Mouse (Mus musculus) MEL (cell line): ENCODE results near the gene Efna2. TPM values are rescaled to one million over a fixed set of nuclear protein-coding genes. Genes with fewer than 3 reads are reported as not detected.

Experiments
- DNase-seq: peaks from one replicate; pipeline ENCODE4 v3.0.0; 2011; ENCODE audit warnings: low read depth, low spot score
- H3K27ac ChIP-seq: 2 replicates; pipeline ENCODE4 v1.5.1; 2012; ENCODE audit warnings: low read depth, mild to moderate bottlenecking, control low read depth, low read length, moderate library complexity; ENCODE audit not compliant: control insufficient read depth
- H3K27me3 ChIP-seq, 2 experiments: fragments of 150-350 bp in 1 of 2; sonication (generic) in 1 of 2; 2 replicates each; pipeline ENCODE4 v1.6.1; 2012; ENCODE audit warnings: low read length in 2 of 2, mild to moderate bottlenecking in 2 of 2, improper control_type of control experiment in 1 of 2, moderate library complexity in 1 of 2; ENCODE audit not compliant: insufficient read depth in 2 of 2, control insufficient read depth in 1 of 2
- H3K36me3 ChIP-seq, 2 experiments: 2 replicates each; pipeline ENCODE4 v1.6.1; 2012 to 2014; ENCODE audit warnings: low read length in 2 of 2, improper control_type of control experiment in 1 of 2, inconsistent platforms in 1 of 2, mild to moderate bottlenecking in 1 of 2; ENCODE audit not compliant: insufficient read depth in 2 of 2, control insufficient read depth in 1 of 2
- H3K4me1 ChIP-seq, 2 experiments: fragments of 150-350 bp in 1 of 2; sonication (generic) in 1 of 2; 2 replicates each; pipeline ENCODE4 v1.6.1; 2012; ENCODE audit warnings: low read length in 2 of 2, improper control_type of control experiment in 1 of 2, mild to moderate bottlenecking in 1 of 2; ENCODE audit not compliant: insufficient read depth in 2 of 2, control insufficient read depth in 1 of 2
- H3K4me3 ChIP-seq, 2 experiments: fragments of 150-350 bp in 1 of 2; sonication (generic) in 1 of 2; 2 replicates each; pipeline ENCODE4 v1.5.1; 2012; ENCODE audit warnings: low read depth in 2 of 2, low read length in 2 of 2, mild to moderate bottlenecking in 2 of 2, moderate library complexity in 2 of 2, control low read depth in 1 of 2, improper control_type of control experiment in 1 of 2; ENCODE audit not compliant: control insufficient read depth in 1 of 2, insufficient read depth in 1 of 2
- H3K79me2 ChIP-seq: 2 replicates; pipeline ENCODE4 v1.6.1; 2012; ENCODE audit warnings: mild to moderate bottlenecking, low read length, moderate library complexity; ENCODE audit not compliant: control insufficient read depth, poor library complexity, insufficient read depth
- H3K9ac ChIP-seq: 2 replicates; pipeline ENCODE4 v1.6.1; 2012; ENCODE audit warnings: low read depth, mild to moderate bottlenecking, control low read depth, low read length, moderate library complexity; ENCODE audit not compliant: control insufficient read depth, poor library complexity, severe bottlenecking
- H3K9me3 ChIP-seq: fragments of 150-350 bp; sonication (generic); replicated peaks from 2 replicates; pipeline ENCODE4 v1.6.1; 2012; ENCODE audit warnings: mild to moderate bottlenecking, low read length, improper control_type of control experiment, moderate library complexity; ENCODE audit not compliant: insufficient read depth
- BHLHE40 ChIP-seq: IDR thresholded peaks from 2 replicates; pipeline ENCODE4 v1.6.1; 2012; ENCODE audit warnings: low read depth, mild to moderate bottlenecking, inconsistent platforms, low read length, improper control_type of control experiment, borderline replicate concordance
- CHD1 ChIP-seq: IDR thresholded peaks from 2 replicates; pipeline ENCODE4 v1.6.1; 2012; ENCODE audit warnings: low read depth, mild to moderate bottlenecking, inconsistent platforms, low read length, improper control_type of control experiment
- CHD2 ChIP-seq: IDR thresholded peaks from 2 replicates; pipeline ENCODE4 v1.6.1; 2011; ENCODE audit warnings: low read length, improper control_type of control experiment
- ELF1 ChIP-seq: IDR thresholded peaks from 2 replicates; pipeline ENCODE4 v1.6.1; 2014; ENCODE audit warnings: low read depth, mild to moderate bottlenecking, inconsistent platforms, low read length, improper control_type of control experiment, moderate library complexity
- EP300 ChIP-seq, 2 experiments: IDR thresholded peaks; 2 replicates each; pipeline ENCODE4 v1.6.1; 2011; ENCODE audit warnings: improper control_type of control experiment in 2 of 2, low read length in 2 of 2, low read depth in 1 of 2, mild to moderate bottlenecking in 1 of 2
- GABPA ChIP-seq: IDR thresholded peaks from 2 replicates; pipeline ENCODE4 v1.6.1; 2012; ENCODE audit warnings: low read depth, mild to moderate bottlenecking, inconsistent platforms, low read length, improper control_type of control experiment, moderate library complexity
- GATA1 ChIP-seq: IDR thresholded peaks from 2 replicates; pipeline ENCODE4 v1.6.1; 2011; ENCODE audit warnings: low read depth, low read length, improper control_type of control experiment
- HCFC1 ChIP-seq: IDR thresholded peaks from 2 replicates; pipeline ENCODE4 v1.6.1; 2012; ENCODE audit warnings: low read depth, mild to moderate bottlenecking, inconsistent platforms, low read length, improper control_type of control experiment, moderate library complexity
- JUND ChIP-seq: IDR thresholded peaks from 2 replicates; pipeline ENCODE4 v1.6.1; 2011; ENCODE audit warnings: low read depth, mild to moderate bottlenecking, improper control_type of control experiment, low read length
- KAT2A ChIP-seq: conservative IDR thresholded peaks from 2 replicates; pipeline ENCODE4 v1.6.1; 2012; ENCODE audit warnings: low read depth, low read length, improper control_type of control experiment, inconsistent platforms
- MAFK ChIP-seq: IDR thresholded peaks from 2 replicates; pipeline ENCODE4 v1.6.1; 2011; ENCODE audit warnings: low read depth, mild to moderate bottlenecking, low read length, improper control_type of control experiment, borderline replicate concordance
- MAX ChIP-seq: IDR thresholded peaks from 2 replicates; pipeline ENCODE4 v1.6.1; 2011; ENCODE audit warnings: low read length, improper control_type of control experiment
- MAZ ChIP-seq: IDR thresholded peaks from 2 replicates; pipeline ENCODE4 v1.6.1; 2012; ENCODE audit warnings: low read depth, mild to moderate bottlenecking, inconsistent platforms, low read length, improper control_type of control experiment
- MXI1 ChIP-seq: IDR thresholded peaks from 2 replicates; pipeline ENCODE4 v1.6.1; 2011; ENCODE audit warnings: mild to moderate bottlenecking, low read depth, low read length, improper control_type of control experiment
- MYB ChIP-seq: IDR thresholded peaks from 2 replicates; pipeline ENCODE4 v1.6.1; 2011; ENCODE audit warnings: mild to moderate bottlenecking, low read depth, low read length, improper control_type of control experiment
- NELFE ChIP-seq: IDR thresholded peaks from 2 replicates; pipeline ENCODE4 v1.6.1; 2011; ENCODE audit warnings: low read depth, low read length, improper control_type of control experiment
- NRF1 ChIP-seq: IDR thresholded peaks from 2 replicates; pipeline ENCODE4 v1.6.1; 2014; ENCODE audit warnings: low read depth, mild to moderate bottlenecking, inconsistent platforms, low read length, improper control_type of control experiment, moderate library complexity; ENCODE audit not compliant: poor library complexity, insufficient read depth, severe bottlenecking
- TAL1 ChIP-seq: IDR thresholded peaks from 2 replicates; pipeline ENCODE4 v1.6.1; 2012; ENCODE audit warnings: mild to moderate bottlenecking, inconsistent platforms, low read length, moderate library complexity, mixed read lengths
- TBP ChIP-seq: IDR thresholded peaks from 2 replicates; pipeline ENCODE4 v1.8.0; 2011; ENCODE audit warnings: low read depth, low read length, improper control_type of control experiment
- UBTF ChIP-seq: IDR thresholded peaks from 2 replicates; pipeline ENCODE4 v1.6.1; 2012; ENCODE audit warnings: low read depth, mild to moderate bottlenecking, inconsistent platforms, low read length, improper control_type of control experiment, moderate library complexity, borderline replicate concordance; ENCODE audit not compliant: insufficient read depth
- USF1 ChIP-seq: IDR thresholded peaks from 2 replicates; pipeline ENCODE4 v1.6.1; 2014; ENCODE audit warnings: low read depth, mild to moderate bottlenecking, inconsistent platforms, low read length, improper control_type of control experiment, moderate library complexity
- ZMIZ1 ChIP-seq: IDR thresholded peaks from 2 replicates; pipeline ENCODE4 v1.6.1; 2012; ENCODE audit warnings: low read depth, mild to moderate bottlenecking, inconsistent platforms, low read length, improper control_type of control experiment, moderate library complexity
- polyA plus RNA-seq, 2 experiments: library from polyadenylated mRNA; stranded (reverse) in 1 of 2; unstranded in 1 of 2; fragments of >175 nt in 1 of 2; fragments of >200 nt in 1 of 2; gene quantifications; 2 replicates each; pipeline versions ENCODE4 v1.2.1 to v1.2.4; 2012; ENCODE audit warnings: low replicate concordance in 2 of 2, low read depth in 1 of 2; ENCODE audit not compliant: insufficient read length in 2 of 2, insufficient read depth in 1 of 2, missing spikeins in 1 of 2
- total RNA-seq: library from RNA; depleted of rRNA; stranded (reverse); fragments of 300-350 nt; gene quantifications from 2 replicates; pipeline ENCODE4 v1.2.3, GENCODE M21; 2012

The Efna2 gene
- total and polyA plus RNA-seq, 3 experiments: 0.12 to 2.8 TPM; not detected in 1

- no peak overlapping the region for H3K9ac ChIP-seq
- no peak overlapping the region for H3K4me3 ChIP-seq
- H3K27ac ChIP-seq: no peak overlapping the region
- H3K9me3 ChIP-seq: no peaks in the 10 kb centered on the region
- peaks cover 12% of the 10 kb centered on the region; the same call in 1 of the 2 replicates for H3K79me2 ChIP-seq
- peaks cover 4 to 17% of the 10 kb centered on the region in 2 experiments; a peak in 3 of 4 replicates for H3K4me1 ChIP-seq
- H3K36me3 ChIP-seq: peaks cover 0 to 16% of the 10 kb centered on the region in 2 experiments; a peak in 2 of 4 replicates
- TF ChIP-seq JUND (no peak), NRF1 (no peak), GATA1 (no peak), MYB (no peak), MAFK (no peak), ELF1 (no peak), HCFC1 (no peak), USF1 (no peak), NELFE (no peak), CHD1 (no peak), MAZ (no peak), MAX (no peak), ZMIZ1 (no peak), UBTF (no peak), EP300 (IDR thresholded peaks at IDR 0.05; ENCODE audit: low read depth in 1 of 2, low read length in 2 of 2) (no peak), CHD2 (no peak)
- no peak for DNase-seq
- H3K27me3 ChIP-seq: no peaks in the 10 kb centered on the region
These were observed 8.0 kb upstream of the Efna2 start for GRCm38 (mm10) chr10:80171252-80171651.

- Histone ChIP-seq H3K4me1 (peaks cover 0 to 11% of the 10 kb centered on the region in 2 experiments; a peak in 1 of 4 replicates), H3K79me2 (peaks cover 12% of the 10 kb centered on the region; the same call in 1 of the 2 replicates)
- no peak for TF ChIP-seq USF1
- no peak for TF ChIP-seq GABPA
- TF ChIP-seq GATA1: no peak
- TF ChIP-seq KAT2A: no peak
- TF ChIP-seq TAL1: no peak
- TF ChIP-seq BHLHE40: no peak
- no peak for TF ChIP-seq HCFC1
- TF ChIP-seq CHD1: no peak
- TF ChIP-seq TBP: no peak
- no peak for TF ChIP-seq NRF1
- TF ChIP-seq MXI1: no peak
These were observed 7.3 kb upstream of the Efna2 start for GRCm38 (mm10) chr10:80171760-80172526.

More at GRCm38 (mm10) chr10:80171760-80172526, 7.3 kb upstream of the Efna2 start:
- H3K9ac ChIP-seq: peak overlapping the region; percentile 98
- no peaks in the 10 kb centered on the region for H3K27me3 ChIP-seq
- peaks cover 0 to 12% of the 10 kb centered on the region in 2 experiments; a peak in 2 of 4 replicates for H3K36me3 ChIP-seq
- H3K27ac ChIP-seq: peak overlapping the region; percentile 100
- H3K9me3 ChIP-seq: no peaks in the 10 kb centered on the region
- DNase-seq: peak; percentile 27
- H3K4me3 ChIP-seq: peak overlapping the region; percentile 78 to 85
